Mouse (Mus musculus): ENCODE measurements around the gene Dph6. TPM values are rescaled to one million over a fixed set of nuclear protein-coding genes. Genes with fewer than 3 reads are reported as not detected.

The Dph6 gene
- polyA plus RNA-seq, 1 experiment from 2014 or later: 29.4 TPM

DNA sequence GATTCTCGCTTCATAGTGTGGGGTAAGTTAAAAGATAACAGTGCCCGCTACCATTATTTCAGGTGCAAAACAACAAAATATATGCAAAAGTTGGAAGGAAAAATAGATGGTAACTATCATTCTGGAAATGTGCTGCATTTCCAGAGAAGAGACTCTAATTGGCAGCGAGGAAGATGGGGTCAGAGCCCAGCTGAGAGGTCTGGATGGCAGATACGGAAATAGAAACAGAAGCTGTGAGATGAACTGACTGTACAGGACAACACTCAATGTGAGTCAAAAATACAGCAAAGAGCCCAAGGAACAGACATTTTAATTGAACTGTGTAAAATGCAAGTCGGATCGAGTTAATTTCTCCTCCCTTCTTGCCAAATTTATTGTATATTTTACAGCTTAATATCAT, 114.3 kb downstream of the Dph6 start:
- H3K27ac ChIP-seq (ENCODE audit: low read depth): no peak overlapping the region
- ATAC-seq (ENCODE audit: insufficient read depth) (no peak), DNase-seq (no peak)
- H3K4me2 ChIP-seq: no peak overlapping the region
- H3K4me3 ChIP-seq (ENCODE audit: low read depth, low read length): no peak overlapping the region
- no peaks in the 10 kb centered on the region for H3K36me3 ChIP-seq (ENCODE audit: insufficient read depth)
- H3K9ac ChIP-seq: no peak overlapping the region
- H3K27me3 ChIP-seq (ENCODE audit: insufficient read depth, low read length): no peaks in the 10 kb centered on the region
- no peak for TF ChIP-seq CTCF (IDR thresholded peaks at IDR 0.05; ENCODE audit: low read depth)
- 85% methylated on average over 6 of the region's 6 CpGs for WGBS
- H3K4me1 ChIP-seq (ENCODE audit: insufficient read depth): no peaks in the 10 kb centered on the region
- no peaks in the 10 kb centered on the region for H3K9me3 ChIP-seq (ENCODE audit: low read depth, low read length)

DNA sequence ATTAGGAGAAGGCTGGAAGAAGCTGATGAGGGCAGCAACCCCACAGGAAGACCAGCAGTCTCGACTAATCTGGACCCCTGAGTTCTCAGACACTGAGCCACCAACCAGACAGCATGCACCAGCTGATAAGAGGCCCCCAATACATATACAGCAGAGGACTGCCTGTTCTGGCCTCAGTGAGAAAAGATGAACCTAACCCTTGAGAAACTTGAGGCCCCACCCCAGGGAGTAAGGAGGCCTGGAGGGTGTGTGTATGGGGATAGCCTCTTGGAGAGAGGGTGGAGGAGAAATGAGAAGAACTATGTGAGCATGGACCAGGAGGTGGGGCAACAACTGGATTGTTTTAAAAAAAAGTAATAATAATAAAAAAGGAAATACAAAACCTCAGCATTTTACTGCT, 118.7 kb downstream of the Dph6 start:
- Histone ChIP-seq H3K27me3 (ENCODE audit: insufficient read depth, low read length) (no peaks in the 10 kb centered on the region), H3K27ac (ENCODE audit: low read depth) (no peak overlapping the region), H3K4me1 (ENCODE audit: insufficient read depth) (0 out of 2 replicates have a peak, but pooled peaks cover 3% of the 10 kb centered on the region), H3K9ac (no peak overlapping the region), H3K9me3 (ENCODE audit: low read depth, low read length) (no peaks in the 10 kb centered on the region), H3K36me3 (ENCODE audit: insufficient read depth) (no peaks in the 10 kb centered on the region), H3K4me3 (ENCODE audit: low read depth, low read length) (no peak overlapping the region), H3K4me2 (no peak overlapping the region)
- TF ChIP-seq CTCF (IDR thresholded peaks at IDR 0.05; ENCODE audit: low read depth): no peak
- 31% methylated on average over 1 of the region's 1 CpGs for WGBS
- no peak for DNase-seq
- no peak for ATAC-seq (ENCODE audit: insufficient read depth)

DNA sequence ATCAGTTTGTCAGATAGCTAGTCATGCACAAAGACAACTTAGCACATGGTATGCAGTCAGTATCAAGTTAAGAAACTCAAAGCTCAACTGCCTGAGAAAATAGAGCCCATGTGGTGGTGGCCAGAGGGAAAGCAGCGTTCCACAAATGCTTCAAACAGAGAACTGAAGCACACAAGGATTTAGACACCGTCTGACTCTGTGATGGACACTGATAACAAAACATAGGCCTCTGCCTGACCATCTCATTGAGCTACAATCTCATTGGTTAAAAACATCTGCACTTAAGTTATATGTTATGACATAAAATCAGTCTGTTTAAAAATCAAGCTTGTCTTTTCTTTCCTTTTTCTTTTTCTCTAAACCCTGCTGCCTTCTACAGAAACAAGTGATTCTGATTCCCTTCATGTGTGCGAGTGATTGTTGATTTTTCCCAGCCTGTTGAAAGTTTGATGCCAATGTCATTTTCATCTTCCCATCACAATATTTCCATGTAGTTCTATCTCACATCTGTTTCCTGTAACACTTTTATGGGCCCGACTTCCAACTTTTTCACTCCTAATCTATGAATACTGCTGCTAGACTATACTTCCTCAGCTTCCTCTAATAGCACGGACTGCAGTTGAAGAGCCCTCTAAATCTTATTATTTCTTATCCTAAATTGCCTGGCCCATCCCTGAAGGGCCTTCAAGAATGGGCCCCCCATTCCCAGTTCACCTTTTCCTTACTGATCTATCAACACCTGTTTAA, 123.6 kb downstream of the Dph6 start:
- Histone ChIP-seq H3K4me2 (no peak overlapping the region), H3K27ac (ENCODE audit: low read depth) (no peak overlapping the region), H3K9me3 (ENCODE audit: low read depth, low read length) (no peaks in the 10 kb centered on the region), H3K9ac (no peak overlapping the region), H3K27me3 (ENCODE audit: insufficient read depth, low read length) (no peaks in the 10 kb centered on the region), H3K4me3 (ENCODE audit: low read depth, low read length) (no peak overlapping the region), H3K36me3 (ENCODE audit: insufficient read depth) (no peaks in the 10 kb centered on the region), H3K4me1 (ENCODE audit: insufficient read depth) (0 out of 2 replicates have a peak, but pooled peaks cover 3% of the 10 kb centered on the region)
- DNase-seq: peak; percentile 72
- peak; percentile 80 for ATAC-seq (ENCODE audit: insufficient read depth)
- 29% methylated on average over 5 of the region's 5 CpGs for WGBS
- no peak for TF ChIP-seq CTCF (IDR thresholded peaks at IDR 0.05; ENCODE audit: low read depth)

DNA sequence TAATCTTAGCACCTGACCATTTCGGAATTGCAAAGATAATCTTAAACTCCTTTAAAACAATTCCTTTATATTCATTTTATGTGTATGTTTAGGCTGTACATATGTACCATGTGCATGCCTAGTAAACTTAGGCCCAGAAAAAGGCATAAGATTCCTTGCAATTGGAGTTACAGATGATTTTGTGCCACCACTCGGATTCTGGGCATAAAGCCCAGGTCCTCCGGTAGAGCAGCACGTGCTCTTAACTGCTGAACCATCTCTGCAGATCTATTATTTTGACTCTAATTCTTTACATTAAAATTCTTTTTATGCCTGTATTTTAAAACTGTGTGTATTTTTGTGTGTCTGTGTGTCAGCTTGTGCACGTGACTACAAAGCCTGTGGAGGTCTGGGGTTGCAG, 134.3 kb downstream of the Dph6 start:
- ATAC-seq (ENCODE audit: insufficient read depth): no peak
- TF ChIP-seq CTCF (IDR thresholded peaks at IDR 0.05; ENCODE audit: low read depth): no peak
- 72% methylated on average over 5 of the region's 5 CpGs for WGBS

DNA sequence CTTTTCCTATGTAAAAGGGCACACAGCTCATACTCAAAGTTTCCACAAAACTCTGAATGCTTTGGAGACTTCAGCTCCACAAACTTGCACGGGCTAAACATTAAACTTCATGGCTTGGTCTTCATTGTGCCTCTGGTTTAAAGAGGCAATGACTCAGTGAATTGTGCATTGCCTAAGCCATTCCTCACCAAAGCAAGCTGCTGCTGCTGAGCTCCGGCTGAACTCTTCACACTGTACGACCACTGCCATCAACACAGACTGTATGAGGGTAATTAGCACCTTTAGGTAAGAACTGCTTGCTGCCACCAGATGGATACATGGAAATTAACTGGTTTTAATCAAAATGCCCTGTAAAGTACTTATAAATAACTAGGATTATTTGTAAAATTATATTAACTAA, 134.9 kb downstream of the Dph6 start:
- no peaks in the 10 kb centered on the region for H3K27me3 ChIP-seq (ENCODE audit: insufficient read depth, low read length)
- no peak overlapping the region for H3K9ac ChIP-seq
- no peak overlapping the region for H3K27ac ChIP-seq (ENCODE audit: low read depth)
- DNase-seq (no peak), ATAC-seq (ENCODE audit: insufficient read depth) (no peak)
- no peak overlapping the region for H3K4me2 ChIP-seq
- no peak overlapping the region for H3K4me3 ChIP-seq (ENCODE audit: low read depth, low read length)
- H3K36me3 ChIP-seq (ENCODE audit: insufficient read depth): no peaks in the 10 kb centered on the region
- WGBS: 63% methylated on average over 3 of the region's 3 CpGs
- no peaks in the 10 kb centered on the region for H3K4me1 ChIP-seq (ENCODE audit: insufficient read depth)
- H3K9me3 ChIP-seq (ENCODE audit: low read depth, low read length): no peaks in the 10 kb centered on the region
- TF ChIP-seq CTCF (IDR thresholded peaks at IDR 0.05; ENCODE audit: low read depth): no peak

More for the DNA sequence above, 134.3 kb downstream of the Dph6 start:
- Histone ChIP-seq H3K4me2 (no peak overlapping the region), H3K36me3 (ENCODE audit: insufficient read depth) (no peaks in the 10 kb centered on the region), H3K9me3 (ENCODE audit: low read depth, low read length) (no peaks in the 10 kb centered on the region), H3K9ac (no peak overlapping the region), H3K4me3 (ENCODE audit: low read depth, low read length) (no peak overlapping the region), H3K27ac (ENCODE audit: low read depth) (no peak overlapping the region), H3K4me1 (ENCODE audit: insufficient read depth) (no peaks in the 10 kb centered on the region), H3K27me3 (ENCODE audit: insufficient read depth, low read length) (no peaks in the 10 kb centered on the region)
- no peak for DNase-seq

DNA sequence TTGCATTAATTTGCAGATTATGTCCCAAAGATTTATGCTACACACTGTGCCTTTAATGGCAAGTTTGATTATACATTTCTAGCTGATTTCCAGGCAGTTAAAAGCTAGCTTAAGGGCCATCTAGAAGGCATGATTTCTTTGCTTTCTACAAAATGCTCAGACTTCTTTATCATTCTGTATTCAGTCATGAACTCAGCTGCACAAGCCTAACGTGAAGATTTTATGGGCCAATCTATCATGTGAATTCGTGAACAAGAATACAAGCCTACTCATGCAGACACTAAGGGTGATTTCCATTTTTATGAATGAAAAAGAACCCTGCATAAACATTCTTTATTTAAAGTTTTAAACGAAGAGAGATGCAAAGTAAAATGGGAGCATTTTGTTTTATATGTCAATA, 162.4 kb downstream of the Dph6 start:
- Histone ChIP-seq H3K9ac (no peak overlapping the region), H3K4me1 (ENCODE audit: insufficient read depth) (no peaks in the 10 kb centered on the region), H3K4me3 (ENCODE audit: low read depth, low read length) (no peak overlapping the region), H3K27me3 (ENCODE audit: insufficient read depth, low read length) (no peaks in the 10 kb centered on the region), H3K4me2 (no peak overlapping the region), H3K36me3 (ENCODE audit: insufficient read depth) (no peaks in the 10 kb centered on the region), H3K27ac (ENCODE audit: low read depth) (no peak overlapping the region), H3K9me3 (ENCODE audit: low read depth, low read length) (no peaks in the 10 kb centered on the region)
- ATAC-seq (ENCODE audit: insufficient read depth) (no peak), DNase-seq (no peak)
- no peak for TF ChIP-seq CTCF (IDR thresholded peaks at IDR 0.05; ENCODE audit: low read depth)
- 42% methylated on average over 3 of the region's 3 CpGs for WGBS

DNA sequence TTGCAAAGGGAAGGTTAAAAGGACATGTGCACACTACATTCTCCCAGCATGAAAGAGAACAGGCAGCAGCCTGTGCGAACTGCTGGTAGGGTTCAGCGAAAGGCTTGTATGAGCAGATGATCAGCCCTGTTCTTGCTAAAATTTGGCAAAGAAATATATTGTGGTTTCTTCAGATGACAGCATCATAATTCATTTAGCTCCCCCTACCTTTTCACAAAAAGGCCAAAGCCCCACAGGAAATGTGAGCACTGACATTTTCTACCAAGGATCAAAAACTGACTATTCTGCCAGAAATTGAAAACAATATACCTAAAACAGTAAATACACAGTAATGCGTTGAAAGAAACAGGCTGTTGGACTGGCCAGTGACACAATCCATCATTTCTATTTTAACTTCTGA, 162.9 kb downstream of the Dph6 start:
- 63% methylated on average over 3 of the region's 3 CpGs for WGBS
- ATAC-seq (ENCODE audit: insufficient read depth) (0 out of 2 replicates have a peak, but pooled peaks have one; percentile 44), DNase-seq (peak; percentile 1)
- H3K4me2 ChIP-seq: no peak overlapping the region
- TF ChIP-seq CTCF (IDR thresholded peaks at IDR 0.05; ENCODE audit: low read depth): no peak
- H3K4me1 ChIP-seq (ENCODE audit: insufficient read depth): no peaks in the 10 kb centered on the region
- no peak overlapping the region for H3K9ac ChIP-seq
- no peaks in the 10 kb centered on the region for H3K27me3 ChIP-seq (ENCODE audit: insufficient read depth, low read length)
- H3K4me3 ChIP-seq (ENCODE audit: low read depth, low read length): no peak overlapping the region
- no peak overlapping the region for H3K27ac ChIP-seq (ENCODE audit: low read depth)
- no peaks in the 10 kb centered on the region for H3K9me3 ChIP-seq (ENCODE audit: low read depth, low read length)
- H3K36me3 ChIP-seq (ENCODE audit: insufficient read depth): no peaks in the 10 kb centered on the region
